Mouse (Mus musculus) embryonic facial prominence, embryonic 10.5 days (tissue): ENCODE measurements around the gene Pilra. TPM values are rescaled to one million over a fixed set of nuclear protein-coding genes. Genes with fewer than 3 reads are reported as not detected.

Experiments used
- polyA plus RNA-seq: library from polyadenylated mRNA; unstranded; fragments of >200 nt; fragmentation: Nextera tagmentation; extraction: Ambion mirVana; gene quantifications from 2 replicates; pipeline ENCODE4 v1.2.1, GENCODE M21; 2016

Gene Pilra
- polyA plus RNA-seq, 1 experiment from 2014 or later: 0.79 TPM

Other genes starting within 250 kb of the Pilra start
- gene Mospd3, start 235.2 kb downstream of the Pilra start, polyA plus RNA-seq: 15.9 and 17.2 TPM in 2 replicates
- gene Pcolce, start 222.5 kb downstream of the Pilra start, polyA plus RNA-seq: 122 and 128 TPM in 2 replicates
- 0.17 and 0.36 TPM in 2 replicates for gene Fbxo24, start 207.3 kb downstream of the Pilra start, polyA plus RNA-seq
- 36.7 and 46.5 TPM in 2 replicates for gene Lrch4, start 207.2 kb downstream of the Pilra start, polyA plus RNA-seq
- 14.2 and 14.6 TPM in 2 replicates for gene Gm20605, start 207.1 kb downstream of the Pilra start, polyA plus RNA-seq
- 9.0 and 9.2 TPM in 2 replicates for gene Sap25, start 194.9 kb downstream of the Pilra start, polyA plus RNA-seq
- gene Irs3, start 190.6 kb downstream of the Pilra start, polyA plus RNA-seq: 0.16 and 0.34 TPM in 2 replicates
- 21.3 and 23.0 TPM in 2 replicates for gene Agfg2, start 151.6 kb downstream of the Pilra start, polyA plus RNA-seq
- gene Nyap1, start 94.7 kb downstream of the Pilra start, polyA plus RNA-seq: 3.0 and 3.6 TPM in 2 replicates
- 89.8 and 94.3 TPM in 2 replicates for gene Tsc22d4, start 90.6 kb downstream of the Pilra start, polyA plus RNA-seq
- 47.9 and 49.1 TPM in 2 replicates for gene Ppp1r35, start 57.4 kb downstream of the Pilra start, polyA plus RNA-seq
- gene Mepce, start 48.6 kb downstream of the Pilra start, polyA plus RNA-seq: 9.1 and 11.5 TPM in 2 replicates
- gene Zcwpw1, start 48.5 kb downstream of the Pilra start, polyA plus RNA-seq: 14.5 and 17.5 TPM in 2 replicates
- 0.16 TPM in 1 of 2 replicates, not detected in the other for gene Pilrb1, start 21.8 kb upstream of the Pilra start, polyA plus RNA-seq
- not detected in 2 replicates for gene Pilrb2, start 35.5 kb upstream of the Pilra start, polyA plus RNA-seq
- not detected in 2 replicates for gene Cyp3a13, start 85.3 kb upstream of the Pilra start, polyA plus RNA-seq
- gene Gjc3, start 126.8 kb upstream of the Pilra start, polyA plus RNA-seq: 0.06 and 0.07 TPM in 2 replicates
- gene Azgp1, start 145.2 kb upstream of the Pilra start, polyA plus RNA-seq: not detected in 2 replicates
- gene Smok3a, start 185.0 kb upstream of the Pilra start, polyA plus RNA-seq: not detected in 2 replicates
- gene Smok3b, start 185.1 kb upstream of the Pilra start, polyA plus RNA-seq: not detected in 2 replicates
- not detected in 2 replicates for gene Smok3c, start 216.9 kb upstream of the Pilra start, polyA plus RNA-seq
- 28.2 and 30.0 TPM in 2 replicates for gene Zkscan1, start 248.8 kb upstream of the Pilra start, polyA plus RNA-seq